Mouse (Mus musculus) liver, embryonic 14.5 days (tissue): ENCODE measurements around the gene Tmem184b.

Experiments
- CTCF ChIP-seq: IDR thresholded peaks from 2 replicates; pipeline ENCODE4 v1.5.1; 2016; ENCODE audit warnings: antibody characterized with exemption, low read depth, control low read depth
- EP300 ChIP-seq: IDR thresholded peaks from 2 replicates; pipeline ENCODE4 v1.6.1; 2016; ENCODE audit warnings: antibody characterized with exemption, low read depth

DNA sequence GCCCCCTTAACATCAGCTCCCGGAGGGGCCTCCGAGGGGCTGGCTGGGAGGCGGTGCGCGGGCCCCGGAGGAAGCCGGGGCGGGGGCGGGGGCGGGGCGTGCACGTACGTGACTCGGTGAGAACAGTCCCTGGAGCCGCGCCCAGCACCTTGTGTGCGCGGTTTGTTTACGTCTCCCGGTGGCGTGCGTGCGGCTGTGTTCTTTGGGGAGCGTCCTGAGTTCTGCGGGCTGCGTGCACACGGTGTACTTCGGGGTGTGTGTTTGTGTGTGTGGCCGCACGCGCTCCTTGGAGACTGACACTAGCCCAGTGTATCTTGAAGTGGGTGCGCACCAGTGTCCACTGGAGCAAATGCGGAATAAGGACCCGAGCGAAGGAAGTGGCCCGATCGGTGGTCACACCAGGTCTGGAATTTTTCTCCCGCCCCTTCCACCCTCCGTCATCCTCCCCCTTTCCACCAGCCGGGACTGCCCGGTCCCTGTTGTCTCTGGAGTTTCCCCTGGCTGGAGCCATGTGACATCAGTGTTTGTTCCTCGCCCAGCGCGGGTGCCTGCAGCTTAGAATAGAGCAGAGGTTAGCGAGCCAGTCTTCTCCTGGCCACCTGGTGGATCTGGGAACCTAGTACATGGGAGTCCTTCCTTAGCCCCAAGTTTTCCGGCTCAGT is 55.4 kb downstream of the Tmem184b start:
- TF ChIP-seq CTCF (peak; percentile 34; the same call in 1 of the 2 replicates), EP300 (peak; percentile 16; the same call in 1 of the 2 replicates)
